Mouse (Mus musculus) left cerebral cortex, postnatal 36 days (tissue): Measurements from ENCODE around the gene Strip1. TPM values are rescaled to one million over a fixed set of nuclear protein-coding genes. Genes with fewer than 3 reads are reported as not detected.
"Not testable (repeated sequence)": the region's sequence is repeated elsewhere in the genome, so short reads cannot be mapped to it uniquely, and the experiment has no call there.

Source experiments
- DNase-seq, 2 experiments: peaks; one replicate each; pipeline ENCODE4 v3.0.0; 2021 to 2022; ENCODE audit warnings: low spot score in 2 of 2, mixed read lengths in 1 of 2
- intact Hi-C: fragments of 180-260 bp; cut with DNase I; formaldehyde crosslinking; loops from one replicate; pipeline ENCODE4 v1.15.1; 2025
- total RNA-seq, 2 experiments: library from RNA; stranded (reverse); gene quantifications; 2 replicates each; pipeline ENCODE4 v1.2.3; 2021

The Strip1 gene
- total RNA-seq, result 10 to 100 TPM; 58.0 to 63.7 TPM

DNA sequence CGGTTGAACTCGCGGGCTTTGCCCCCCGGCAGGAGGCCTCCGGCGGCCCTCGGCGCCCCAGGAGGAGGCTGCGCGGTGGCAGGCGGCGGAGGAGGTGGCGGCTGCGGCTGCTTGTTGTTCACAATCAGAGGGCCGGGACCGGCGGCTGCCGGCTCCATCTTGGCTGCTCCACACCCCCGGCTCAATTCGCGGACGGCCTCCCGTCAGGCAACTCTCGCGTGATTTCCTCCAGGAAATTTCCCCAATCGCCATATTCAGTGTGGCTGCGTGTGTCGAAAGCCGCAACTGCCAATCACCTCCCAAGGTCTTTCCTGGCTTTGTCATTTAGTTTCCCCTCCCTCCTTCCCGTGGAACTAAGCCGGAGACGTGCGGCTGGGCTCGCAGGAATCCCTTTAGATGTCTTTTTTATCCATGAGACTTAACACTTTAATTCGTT is at the start of gene Strip1:
Gene Strip1, minus strand, starts transcription at position 172 of the 436 bp plus-strand sequence.
- DNase-seq, result peak; percentile 89 to 93
- intact Hi-C loops, result loop anchor here (5.0 kb wide), 1 partner anchor 46 kb away; no protein-coding TSS in a partner anchor

DNA sequence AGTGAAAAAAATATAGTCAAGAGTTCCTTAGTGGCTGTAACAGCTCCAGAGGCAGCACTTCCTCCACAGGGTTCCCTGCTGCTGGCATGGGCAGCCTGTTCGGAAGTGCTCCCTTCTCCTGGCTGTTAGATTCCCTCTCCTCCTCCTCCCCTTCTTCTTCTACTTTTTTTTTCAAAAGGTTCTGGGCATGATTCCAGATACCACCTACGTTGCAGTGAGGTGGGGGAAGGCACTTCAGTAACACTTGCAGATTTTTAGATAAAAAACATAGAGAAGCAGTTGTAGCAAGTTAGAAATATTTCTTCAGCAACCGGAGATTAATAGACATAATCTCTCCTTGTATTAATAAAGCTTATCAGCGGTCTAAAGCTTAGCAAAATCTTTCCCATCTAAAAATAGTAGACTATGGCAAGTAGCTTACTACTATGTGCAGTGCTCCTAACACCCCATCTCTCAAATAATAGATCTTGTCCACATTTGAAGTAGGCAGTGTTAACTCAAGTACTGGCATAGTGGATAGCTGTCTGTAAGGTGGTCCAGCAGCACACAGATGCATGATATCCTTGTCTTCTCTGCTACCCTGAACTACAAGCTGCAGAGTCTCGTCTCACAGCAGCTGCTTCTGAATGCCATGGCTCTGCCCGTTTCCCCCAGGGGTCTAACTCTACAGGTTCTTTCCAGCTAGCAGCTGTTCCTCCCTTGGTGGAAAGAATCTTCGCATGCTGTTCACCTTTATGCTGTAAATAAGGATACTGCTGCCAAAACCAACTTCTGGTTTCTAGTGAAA is 49.5 kb upstream of the Strip1 start:
- DNase-seq, result peak; percentile 61 to 62
- intact Hi-C loops, result no loop called here

DNA sequence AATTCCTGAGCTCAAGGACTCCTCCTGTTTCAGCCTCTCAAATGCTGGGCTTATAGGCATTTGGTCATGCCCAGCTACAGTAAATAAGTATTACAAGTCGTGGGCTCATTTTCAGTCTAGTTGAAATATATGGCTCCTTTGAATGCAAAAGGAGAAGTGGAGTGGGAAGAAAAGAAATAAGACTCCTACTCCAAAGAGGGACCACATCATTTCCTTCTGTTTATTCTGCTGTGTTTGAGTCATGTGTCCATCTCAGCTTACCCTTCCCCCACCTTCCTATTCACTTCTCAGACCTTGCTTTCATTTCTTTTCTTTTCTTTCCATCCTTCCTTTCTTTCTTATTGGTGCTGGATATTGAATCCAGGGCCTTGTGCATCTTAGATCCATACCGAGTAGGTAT is 40.0 kb upstream of the Strip1 start:
- no peak for DNase-seq

DNA sequence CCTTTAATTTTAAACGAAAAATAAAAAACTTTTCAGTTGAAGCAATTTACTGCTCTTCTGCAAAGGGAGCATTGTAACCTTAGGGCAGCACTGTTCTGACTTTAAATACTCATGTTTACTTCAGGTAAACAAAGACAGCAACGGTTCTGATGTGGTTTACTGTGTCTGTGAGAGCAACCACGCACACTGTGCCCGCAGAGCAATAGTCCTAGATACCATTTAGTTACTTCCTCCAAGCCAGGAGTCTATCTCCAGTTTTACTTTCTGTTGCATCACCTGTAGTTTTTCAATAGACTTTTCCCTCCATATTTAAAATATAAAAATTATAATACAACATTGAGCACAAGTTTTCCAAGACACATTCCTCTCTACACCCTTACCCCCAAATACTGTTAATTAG is 39.0 kb upstream of the Strip1 start:
- intact Hi-C loops, result no loop called here
- DNase-seq, result no peak

More for the DNA sequence above, 40.0 kb upstream of the Strip1 start:
- intact Hi-C loops, result no loop called here

- DNase-seq, result no peak
- intact Hi-C loops, result no loop called here
Observed at GRCm38 (mm10) chr3:107668786-107669185, 37.3 kb upstream of the Strip1 start.

DNA sequence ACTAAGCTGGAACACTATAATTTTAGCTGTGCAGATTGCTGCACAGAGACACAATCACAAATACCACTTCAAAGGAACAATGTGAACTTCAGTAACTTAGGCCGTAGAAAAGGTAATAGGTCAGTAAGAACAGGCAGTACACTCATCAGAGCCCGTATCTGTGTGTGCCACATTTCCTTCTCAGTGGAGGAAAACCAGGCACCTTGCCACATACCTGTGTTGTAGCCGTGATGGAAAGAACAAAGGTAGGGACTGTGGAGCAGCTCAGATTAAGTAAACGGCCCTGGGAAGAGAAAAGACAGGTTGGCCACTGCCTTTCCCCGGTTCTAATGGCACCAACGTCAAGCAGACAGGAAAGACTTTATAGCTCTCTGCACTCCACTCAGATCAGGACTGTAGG is 35.9 kb upstream of the Strip1 start:
- DNase-seq, result no peak
- intact Hi-C loops, result no loop called here

- DNase-seq, result no peak
- intact Hi-C loops, result no loop called here
Observed at GRCm38 (mm10) chr3:107664641-107665040, 33.1 kb upstream of the Strip1 start.

GRCm38 (mm10) chr3:107659000-107659399 is 27.5 kb upstream of the Strip1 start:
- no peak for DNase-seq
- intact Hi-C loops, result loop anchor here (2.0 kb wide), 1 partner anchor 36 kb away; no protein-coding TSS in a partner anchor

DNA sequence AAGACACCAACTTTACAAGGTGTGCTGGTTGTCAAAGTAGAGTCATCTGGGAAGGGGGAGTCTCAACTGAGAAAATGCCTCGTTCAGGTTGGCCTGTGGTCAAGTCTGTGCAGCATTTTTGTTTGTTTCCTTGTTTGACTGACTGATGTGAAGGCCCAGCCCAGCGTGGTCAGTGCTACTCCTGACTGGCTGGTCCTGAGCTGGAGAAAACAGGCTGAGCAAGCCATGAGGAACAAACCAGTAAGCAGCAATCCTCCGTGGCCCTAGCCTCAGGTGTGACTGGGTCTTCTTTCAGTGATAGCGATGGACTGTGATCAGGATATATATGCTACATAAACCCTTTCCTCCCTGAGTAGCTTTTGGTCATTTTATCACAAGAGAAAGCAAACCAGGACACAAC is 25.4 kb upstream of the Strip1 start:
- intact Hi-C loops, result no loop called here
- no peak for DNase-seq

DNA sequence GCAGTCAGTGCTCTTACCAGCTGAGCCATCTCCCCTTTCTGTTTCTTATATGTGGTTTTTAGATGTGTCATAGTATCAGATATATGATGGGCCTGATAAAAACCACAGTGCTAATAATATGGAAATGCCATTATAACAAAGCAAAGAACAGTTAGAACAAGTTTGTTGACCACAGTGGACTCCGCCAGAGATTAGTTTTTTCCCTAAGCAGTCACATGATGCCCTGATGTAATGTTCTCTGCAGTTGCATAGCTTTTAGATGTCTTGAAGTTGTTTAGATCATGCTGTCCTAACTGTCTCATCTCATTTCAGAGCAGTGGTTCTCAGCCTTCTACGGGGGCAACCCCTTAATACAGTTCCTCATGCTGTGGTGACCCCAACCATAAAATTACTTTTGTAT is 24.7 kb upstream of the Strip1 start:
- intact Hi-C loops, result no loop called here
- DNase-seq, result no peak

DNA sequence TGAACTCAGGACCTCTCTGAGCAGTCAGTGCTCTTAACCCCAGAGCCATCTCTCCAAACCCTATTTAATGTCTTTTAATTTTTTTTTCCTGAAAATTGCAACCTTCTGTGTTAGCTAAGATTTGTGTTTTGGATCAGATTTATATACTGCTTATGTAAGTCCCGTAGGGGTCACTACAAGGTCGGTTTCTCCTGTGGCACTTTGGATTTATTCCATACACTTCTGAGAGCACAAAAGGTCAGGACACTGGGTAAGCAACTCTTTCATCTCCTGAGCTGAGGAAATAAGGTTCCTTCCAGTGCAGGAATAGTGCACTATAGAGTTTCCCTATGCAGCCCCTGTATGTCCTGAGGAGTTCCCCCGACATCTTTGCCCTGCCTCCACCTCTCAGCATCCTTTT is 24.0 kb upstream of the Strip1 start:
- no peak for DNase-seq
- intact Hi-C loops, result no loop called here

DNA sequence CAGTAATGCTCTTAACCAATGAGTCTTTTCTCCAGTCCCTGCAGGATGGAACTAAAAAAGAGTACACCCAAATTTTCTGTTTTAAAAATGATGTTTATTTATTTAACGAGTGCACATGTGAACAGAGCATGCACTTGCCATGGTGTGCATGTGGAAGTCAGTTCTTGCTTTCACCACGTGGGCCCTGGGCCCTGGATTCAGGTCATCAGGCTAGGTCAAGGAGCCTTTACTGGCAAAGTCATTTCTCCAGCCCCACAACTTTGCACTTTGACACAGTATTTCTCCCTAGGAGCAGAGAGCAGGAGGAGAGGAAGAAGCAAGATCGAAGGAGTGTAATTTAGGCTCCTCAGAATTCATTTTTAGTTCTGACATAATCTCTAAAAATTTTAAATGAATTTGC is 23.4 kb upstream of the Strip1 start:
- intact Hi-C loops, result no loop called here
- no peak for DNase-seq

DNA sequence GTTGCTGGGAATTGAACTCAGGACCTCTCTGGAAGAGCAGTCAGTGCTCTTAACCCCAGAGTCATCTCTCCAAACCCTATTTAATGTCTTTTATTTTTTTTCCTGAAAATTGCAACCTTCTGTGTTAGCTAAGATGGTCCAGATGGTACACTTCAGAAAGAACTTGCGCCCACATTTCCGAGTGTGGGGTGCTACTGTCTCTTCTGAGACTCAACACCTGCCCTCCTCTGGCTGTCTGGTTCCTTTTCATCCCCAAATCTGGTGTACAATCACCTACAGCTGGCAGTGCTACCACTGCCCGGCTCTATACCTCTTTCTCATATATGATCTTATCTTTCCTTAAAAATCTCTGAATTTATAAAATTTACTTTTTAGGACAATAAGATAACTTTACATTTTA is 21.5 kb upstream of the Strip1 start:
- DNase-seq, result no peak
- intact Hi-C loops, result no loop called here

DNA sequence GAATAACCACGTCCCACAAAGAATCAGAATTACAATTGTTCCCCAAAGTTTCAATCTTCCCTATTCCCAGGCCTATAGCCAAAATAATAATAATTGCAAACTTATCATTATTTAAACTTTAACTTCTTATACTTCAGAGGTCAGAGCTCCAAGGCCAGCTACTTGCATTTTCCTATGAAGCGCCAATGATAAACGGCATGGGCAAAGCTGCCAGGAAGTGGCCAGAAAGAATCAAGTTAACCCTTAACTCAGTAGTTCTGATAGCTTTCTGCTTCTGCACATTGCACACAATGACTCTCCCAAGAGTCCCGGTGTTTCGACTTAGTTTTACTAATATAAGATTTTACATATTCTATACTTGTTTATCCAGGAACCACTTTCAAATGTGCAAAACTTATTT is 18.8 kb upstream of the Strip1 start:
- intact Hi-C loops, DNase-seq: not testable (repeated sequence)

GRCm38 (mm10) chr3:107646947-107647346 is 15.5 kb upstream of the Strip1 start:
- intact Hi-C loops, result no loop called here

GRCm38 (mm10) chr3:107637606-107638172 is 6.2 kb upstream of the Strip1 start:
- no peak for DNase-seq
- intact Hi-C loops, result no loop called here

More at GRCm38 (mm10) chr3:107646947-107647346, 15.5 kb upstream of the Strip1 start:
- no peak for DNase-seq

DNA sequence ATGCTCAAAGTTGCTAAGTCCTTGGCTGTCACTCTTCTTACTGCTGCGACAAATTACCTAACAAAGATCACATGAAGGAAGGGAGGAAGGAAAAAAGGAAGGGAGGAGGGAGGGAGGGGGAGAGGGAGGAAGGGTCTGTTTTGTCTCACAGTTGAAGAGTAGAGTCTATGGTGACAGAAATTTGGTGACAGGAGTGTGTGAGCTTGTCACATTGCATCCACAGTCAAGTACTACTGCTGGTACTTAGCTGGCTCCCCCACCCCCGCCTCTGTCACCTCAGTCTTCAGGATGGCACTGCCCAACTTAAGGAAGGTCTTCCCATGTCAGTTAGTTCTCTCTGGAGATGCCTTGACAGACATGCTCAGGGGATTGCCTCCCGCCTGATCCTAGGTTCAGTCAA is 4.7 kb upstream of the Strip1 start:
- DNase-seq, result no peak
- intact Hi-C loops, result no loop called here

DNA sequence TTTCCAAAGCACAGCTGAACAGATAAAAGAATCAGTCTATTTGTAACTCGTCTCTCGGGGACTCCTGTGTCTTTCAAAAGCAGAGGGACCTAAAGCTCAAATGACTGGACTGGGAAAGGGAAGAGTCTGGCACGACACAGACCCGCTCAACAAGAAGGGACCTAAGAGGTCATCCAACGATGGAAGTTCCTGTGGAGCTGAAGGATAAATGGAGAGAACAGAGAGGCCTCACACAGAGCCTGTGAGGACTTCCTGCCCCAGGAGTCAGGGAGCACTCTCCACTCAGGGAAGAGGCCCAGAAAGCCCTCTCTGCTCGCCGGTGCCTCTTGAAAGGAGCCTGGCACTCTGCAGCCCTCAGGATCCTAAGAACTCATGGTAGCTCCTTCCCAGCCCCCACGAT is 4.3 kb upstream of the Strip1 start:
- intact Hi-C loops, result no loop called here
- DNase-seq, result no peak

GRCm38 (mm10) chr3:107633906-107634305 is 2.4 kb upstream of the Strip1 start:
- intact Hi-C loops, result loop anchor here (5.0 kb wide), 1 partner anchor 43 kb away; no protein-coding TSS in a partner anchor
- DNase-seq, result no peak

DNA sequence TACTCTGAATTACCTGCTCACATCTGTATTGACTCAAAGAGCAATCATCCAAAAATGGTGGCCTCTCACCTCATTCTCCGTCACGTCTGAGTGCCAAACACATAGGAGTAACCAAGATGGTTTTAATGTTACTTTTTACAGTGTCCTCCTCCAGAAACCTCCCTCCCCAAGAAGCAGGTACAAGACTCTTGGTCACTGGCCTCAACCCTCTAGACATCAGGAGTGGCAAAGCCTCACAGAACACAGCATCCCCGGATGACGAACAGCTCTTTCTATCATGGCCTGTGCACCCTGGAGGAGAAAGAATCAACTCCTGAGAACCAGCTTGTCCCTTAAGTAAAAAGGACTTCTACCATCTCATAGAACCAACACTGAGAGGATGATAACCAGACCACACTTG is 1.3 kb upstream of the Strip1 start:
- intact Hi-C loops, result loop anchor here (5.0 kb wide), 1 partner anchor 45 kb away; no protein-coding TSS in a partner anchor
- no peak for DNase-seq
